Mouse (Mus musculus): ENCODE results near the gene Fam222a. TPM values are rescaled to one million over a fixed set of nuclear protein-coding genes. Genes with fewer than 3 reads are reported as not detected.
A peak's percentile ranks its signal among the peaks of the same experiment; 100 is the strongest.

The Fam222a gene
- total RNA-seq, 1 experiment from 2014 or later, result 0.20 TPM

DNA sequence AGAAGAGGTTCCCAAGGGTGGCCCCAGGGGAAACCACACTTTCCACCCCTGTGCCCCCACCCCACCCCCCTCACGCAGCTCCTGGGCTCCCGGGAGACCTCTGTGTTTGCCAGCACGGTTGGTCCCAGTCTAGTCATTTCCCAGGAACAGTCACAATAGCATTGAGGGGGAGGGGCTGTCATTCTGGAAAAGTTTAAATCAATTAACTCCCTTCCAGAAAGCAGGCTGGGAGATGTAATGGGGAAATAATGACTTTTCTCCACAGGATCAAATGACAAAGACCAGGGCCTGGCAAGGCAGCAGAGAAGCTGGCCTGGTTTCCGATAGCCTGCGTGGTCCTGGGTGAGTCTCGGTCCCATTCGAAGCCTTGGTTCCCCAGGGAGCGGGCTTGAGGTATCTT, 14.1 kb upstream of the Fam222a start:
- ATAC-seq (replicated peaks in 1 of 2; ENCODE audit: insufficient read depth in 1 of 2, low FRiP score in 2 of 2, low TSS enrichment in 1 of 2, low read depth in 1 of 2, poor library complexity in 2 of 2, severe bottlenecking in 2 of 2), result no peak

DNA sequence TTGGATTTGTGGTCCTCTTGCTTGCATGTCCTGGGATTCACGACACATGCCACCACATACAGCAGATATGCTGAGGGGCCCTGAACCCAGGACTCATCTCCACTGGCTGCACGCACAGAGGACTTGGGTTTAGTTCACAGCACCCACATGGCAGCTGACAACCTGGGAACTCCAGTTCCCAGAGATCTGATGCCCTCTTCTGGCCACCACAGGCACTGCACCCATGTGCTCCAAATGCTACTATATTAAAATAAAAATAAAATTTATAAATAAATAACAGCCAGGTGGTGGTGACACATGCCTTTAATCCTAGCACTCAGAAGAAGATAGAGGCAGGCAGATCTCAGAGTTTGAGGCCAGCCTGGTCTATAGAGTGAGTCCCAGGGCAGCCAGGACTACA, 12.4 kb upstream of the Fam222a start:
- no peak for ATAC-seq (replicated peaks in 1 of 2; ENCODE audit: insufficient read depth in 1 of 2, low FRiP score in 2 of 2, low TSS enrichment in 1 of 2, low read depth in 1 of 2, poor library complexity in 2 of 2, severe bottlenecking in 2 of 2)

DNA sequence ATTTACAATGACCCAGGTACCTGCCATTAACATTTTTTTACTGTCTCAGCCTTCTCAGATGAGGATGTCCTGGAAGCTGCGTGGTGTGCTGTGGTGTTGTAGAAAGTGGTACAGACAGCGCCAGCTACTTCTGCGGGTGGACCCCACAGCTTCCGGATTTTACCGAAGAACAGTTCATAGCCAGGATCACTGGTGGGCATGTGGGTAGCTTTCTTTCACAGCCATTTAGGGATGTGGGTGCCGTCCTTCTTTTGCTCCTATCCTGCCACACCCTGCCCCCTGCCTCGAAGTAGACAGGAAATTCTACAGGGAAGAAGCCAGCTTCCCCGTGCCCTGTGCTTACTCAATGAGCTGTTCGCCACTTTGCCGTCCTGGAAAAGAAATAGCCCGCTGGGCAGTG, 11.7 kb upstream of the Fam222a start:
- ATAC-seq (replicated peaks in 1 of 2; ENCODE audit: insufficient read depth in 1 of 2, low FRiP score in 2 of 2, low TSS enrichment in 1 of 2, low read depth in 1 of 2, poor library complexity in 2 of 2, severe bottlenecking in 2 of 2), result 0 out of 4 replicates have a peak, but pooled peaks of 1 of the 2 experiments have one; percentile 37

DNA sequence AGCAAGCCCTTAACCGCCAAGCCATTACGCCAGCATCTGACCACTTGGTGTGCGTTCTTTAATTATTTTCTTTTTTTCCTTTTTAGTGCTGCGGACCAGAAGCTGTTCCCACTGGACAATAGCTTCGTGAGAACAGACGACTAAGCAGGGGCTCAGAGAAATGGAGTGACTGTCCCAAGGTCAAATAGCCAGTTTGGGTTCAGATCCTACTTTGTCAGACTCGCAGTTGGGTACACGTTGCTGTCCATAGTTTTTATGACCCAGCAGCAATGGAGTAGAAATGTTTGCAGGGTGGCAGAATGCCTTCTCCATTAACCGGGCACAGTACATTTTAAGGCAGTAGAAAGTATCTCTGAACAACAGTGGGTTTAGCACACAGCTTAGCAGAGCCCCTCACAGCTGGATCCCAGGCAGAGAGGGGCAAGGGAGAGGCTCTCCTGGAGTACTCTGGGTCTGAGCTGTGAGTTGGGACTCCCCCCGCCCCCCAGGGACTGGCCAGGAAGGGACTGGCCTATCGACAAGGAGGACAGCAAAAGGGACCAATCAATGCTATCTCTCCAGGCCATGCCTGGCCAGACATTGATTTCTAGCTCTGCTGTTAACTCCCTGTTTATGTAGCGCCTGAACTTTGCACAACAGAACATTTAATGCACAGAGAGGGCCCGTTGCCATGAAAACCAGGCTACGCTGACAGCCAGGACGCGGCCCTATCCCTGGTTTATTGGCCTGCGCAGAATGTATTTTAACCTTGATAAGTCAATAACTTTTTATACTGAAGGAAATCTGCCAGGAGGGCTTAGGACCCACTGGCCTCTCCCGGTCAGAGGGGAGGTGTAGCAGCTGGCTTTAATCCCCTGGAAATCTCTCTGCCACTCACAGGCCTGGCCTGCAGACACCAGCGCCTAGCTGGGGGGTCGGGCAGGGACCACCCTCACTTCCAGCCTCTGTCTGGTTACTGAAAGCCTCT, 9.8 kb upstream of the Fam222a start:
- ATAC-seq (replicated peaks in 1 of 2; ENCODE audit: insufficient read depth in 1 of 2, low FRiP score in 2 of 2, low TSS enrichment in 1 of 2, low read depth in 1 of 2, poor library complexity in 2 of 2, severe bottlenecking in 2 of 2), result no peak

DNA sequence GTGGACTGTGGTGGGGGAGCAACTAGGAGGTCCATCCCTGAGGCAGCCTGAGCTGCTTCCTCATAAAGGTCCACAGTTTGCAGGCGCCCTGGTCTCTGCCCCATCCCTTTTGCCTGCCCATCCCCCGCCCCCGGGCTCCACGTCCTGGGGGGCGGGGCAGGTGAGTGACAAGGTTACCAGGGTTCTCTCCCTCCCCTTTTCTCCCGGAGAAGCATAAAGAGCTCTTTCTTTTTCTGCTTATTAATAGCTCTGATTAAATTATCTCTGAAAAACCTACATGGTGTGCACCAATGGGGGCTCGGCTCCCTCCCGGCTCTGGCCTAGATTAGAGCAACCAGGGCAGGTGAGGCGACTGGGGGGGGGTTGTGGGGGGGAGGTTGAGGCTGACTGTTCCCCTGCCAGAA, 7.3 kb upstream of the Fam222a start:
- ATAC-seq (replicated peaks in 1 of 2; ENCODE audit: insufficient read depth in 1 of 2, low FRiP score in 2 of 2, low TSS enrichment in 1 of 2, low read depth in 1 of 2, poor library complexity in 2 of 2, severe bottlenecking in 2 of 2), result 0 out of 4 replicates have a peak, but pooled peaks of 1 of the 2 experiments have one; percentile 17

DNA sequence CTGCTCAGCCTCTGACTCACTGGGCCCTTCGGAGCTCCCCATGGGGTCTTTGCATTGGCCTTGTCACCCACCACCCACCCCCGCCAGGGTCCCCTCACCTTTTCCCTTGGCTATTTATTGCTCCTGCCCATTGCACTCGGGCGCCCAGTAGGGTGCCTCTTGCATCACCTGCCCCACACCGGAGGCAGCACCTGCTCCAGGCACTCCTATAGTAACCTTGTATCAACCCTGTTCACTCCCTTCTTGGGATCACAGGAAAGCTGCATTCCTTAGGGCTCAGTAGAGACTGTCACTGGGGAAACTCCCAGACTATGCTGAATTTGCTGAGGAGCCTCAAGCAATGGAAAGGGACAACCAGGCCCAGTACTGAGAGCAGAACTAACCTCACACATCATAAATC, 6.9 kb upstream of the Fam222a start:
- ATAC-seq (replicated peaks in 1 of 2; ENCODE audit: insufficient read depth in 1 of 2, low FRiP score in 2 of 2, low TSS enrichment in 1 of 2, low read depth in 1 of 2, poor library complexity in 2 of 2, severe bottlenecking in 2 of 2), result no peak

DNA sequence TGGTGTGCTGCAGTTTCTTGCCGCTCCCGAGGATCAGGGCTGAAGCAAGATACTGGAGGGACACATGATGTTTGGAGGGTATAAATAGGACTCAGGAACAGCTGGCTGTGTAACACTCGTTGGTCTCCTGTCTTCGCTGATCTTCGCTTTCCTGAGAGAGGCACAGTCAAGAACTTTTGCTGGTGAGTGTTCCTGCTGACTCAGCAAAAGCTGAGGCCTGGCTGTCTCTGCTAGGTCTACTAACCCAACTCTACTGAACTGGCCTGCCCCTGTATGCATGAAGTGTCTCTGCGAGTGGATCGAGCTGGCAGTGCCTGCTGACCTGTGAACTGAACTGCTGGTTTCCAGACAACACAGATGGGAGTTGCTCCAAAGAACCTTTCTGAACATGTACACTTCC, 3.8 kb upstream of the Fam222a start:
- no peak for ATAC-seq (replicated peaks in 1 of 2; ENCODE audit: insufficient read depth in 1 of 2, low FRiP score in 2 of 2, low TSS enrichment in 1 of 2, low read depth in 1 of 2, poor library complexity in 2 of 2, severe bottlenecking in 2 of 2)

DNA sequence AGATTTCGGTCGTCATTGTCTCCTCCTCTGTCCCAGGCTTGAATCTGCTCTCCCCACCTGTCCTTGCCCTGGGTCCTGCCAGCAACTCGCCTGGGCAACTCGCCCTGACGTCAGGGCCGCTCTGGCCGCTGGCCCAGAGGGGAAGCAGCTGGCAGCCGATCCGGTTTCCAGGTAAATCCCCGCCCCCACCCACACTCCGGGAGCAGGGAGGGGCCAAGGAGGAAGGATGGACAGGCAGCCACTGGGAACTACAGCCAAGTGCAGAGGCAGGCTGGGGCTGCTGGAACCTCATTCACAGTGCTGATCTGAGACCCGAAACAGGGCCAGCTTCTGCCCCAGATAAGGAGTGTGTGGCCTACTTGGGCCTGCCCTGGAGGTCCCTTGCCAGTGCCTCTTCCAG, 2.5 kb upstream of the Fam222a start:
- peak; percentile 7 to 8; a peak in 1 of 4 replicates for ATAC-seq (replicated peaks in 1 of 2; ENCODE audit: insufficient read depth in 1 of 2, low FRiP score in 2 of 2, low TSS enrichment in 1 of 2, low read depth in 1 of 2, poor library complexity in 2 of 2, severe bottlenecking in 2 of 2)

DNA sequence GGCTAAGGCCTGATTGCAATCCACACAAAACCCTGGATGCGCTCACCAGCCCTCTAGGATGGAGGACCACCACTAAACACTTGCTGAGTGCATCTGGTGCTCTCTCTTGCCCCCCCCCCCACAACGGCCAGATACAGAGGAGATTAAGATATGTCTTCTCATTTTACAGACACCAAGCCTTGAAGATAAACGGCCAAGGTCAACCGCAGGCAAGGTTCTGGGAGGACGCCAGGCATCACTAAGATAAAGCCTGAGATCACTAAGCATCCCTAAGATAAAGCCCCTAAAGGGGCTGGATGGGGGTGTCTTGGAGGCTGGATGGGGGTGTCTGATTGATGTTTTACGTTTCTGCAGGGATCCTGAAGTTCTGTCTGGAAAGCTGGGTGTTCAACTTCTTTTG, 2.1 kb upstream of the Fam222a start:
- no peak for ATAC-seq (replicated peaks in 1 of 2; ENCODE audit: insufficient read depth in 1 of 2, low FRiP score in 2 of 2, low TSS enrichment in 1 of 2, low read depth in 1 of 2, poor library complexity in 2 of 2, severe bottlenecking in 2 of 2)

DNA sequence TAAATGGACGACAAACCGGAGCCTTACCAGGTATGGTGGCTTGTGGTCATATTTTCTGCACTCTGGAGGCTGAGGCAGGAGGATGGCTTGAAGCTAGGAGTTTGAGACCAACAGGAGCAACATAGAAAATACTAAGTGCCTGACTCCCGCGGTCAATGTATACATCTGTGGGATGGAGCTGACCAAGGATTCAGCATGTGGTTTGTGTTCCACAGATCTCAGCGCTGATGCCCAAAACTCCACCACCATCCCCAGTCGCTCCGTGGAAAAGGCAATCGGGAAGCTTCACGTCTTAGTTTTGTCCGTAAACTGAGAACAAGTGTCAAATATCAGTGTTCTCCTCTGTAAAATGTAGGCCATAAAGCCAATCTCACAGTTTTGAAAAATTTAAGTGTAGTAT, 1.4 kb upstream of the Fam222a start:
- ATAC-seq (replicated peaks in 1 of 2; ENCODE audit: insufficient read depth in 1 of 2, low FRiP score in 2 of 2, low TSS enrichment in 1 of 2, low read depth in 1 of 2, poor library complexity in 2 of 2, severe bottlenecking in 2 of 2), result no peak

DNA sequence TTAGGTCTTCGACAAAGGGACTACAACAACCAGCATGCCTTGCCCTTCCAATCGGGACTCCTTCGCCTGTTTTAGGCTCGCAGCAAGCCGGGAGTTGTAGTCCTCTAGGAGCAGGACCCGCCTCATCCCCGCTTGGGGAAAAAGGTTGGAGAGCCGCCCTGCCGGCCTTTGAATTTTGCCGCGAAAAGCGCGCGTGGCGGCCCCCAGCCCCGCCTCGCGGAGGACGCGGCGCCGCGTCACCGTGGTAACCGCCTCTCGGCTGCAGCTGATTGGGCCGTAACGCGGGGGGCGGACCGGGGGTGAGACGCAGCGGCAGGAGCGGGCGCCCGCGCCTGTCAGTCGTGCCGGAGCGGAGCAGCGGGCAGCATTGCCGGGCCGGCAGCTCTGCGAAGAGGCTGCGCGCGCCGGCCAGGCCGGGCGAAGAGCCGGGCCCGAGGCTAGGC, 720 bp upstream of the Fam222a start:
- ATAC-seq (replicated peaks in 1 of 2; ENCODE audit: insufficient read depth in 1 of 2, low FRiP score in 2 of 2, low TSS enrichment in 1 of 2, low read depth in 1 of 2, poor library complexity in 2 of 2, severe bottlenecking in 2 of 2), result peak; percentile 77 to 85

DNA sequence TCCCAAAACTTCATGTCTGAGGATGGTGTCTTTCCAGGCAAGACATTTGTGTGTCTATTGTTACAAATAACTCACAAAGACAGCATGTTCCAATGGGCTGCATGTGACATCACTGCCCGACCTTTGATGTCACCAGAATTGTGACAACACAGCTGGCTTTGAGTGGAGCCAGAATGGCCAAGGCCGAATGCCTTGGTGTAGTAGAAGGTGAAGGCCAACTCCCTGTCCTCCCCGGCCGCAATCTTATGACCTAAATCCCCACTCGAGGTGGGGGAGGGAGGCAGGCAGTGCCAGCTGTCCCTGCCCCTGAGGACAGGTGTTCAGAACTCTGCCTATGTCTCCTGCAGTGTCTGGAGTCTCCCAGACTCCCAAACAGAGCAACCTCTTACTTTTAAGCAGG, 1.0 kb downstream of the Fam222a start:
- no peak for ATAC-seq (replicated peaks in 1 of 2; ENCODE audit: insufficient read depth in 1 of 2, low FRiP score in 2 of 2, low TSS enrichment in 1 of 2, low read depth in 1 of 2, poor library complexity in 2 of 2, severe bottlenecking in 2 of 2)

DNA sequence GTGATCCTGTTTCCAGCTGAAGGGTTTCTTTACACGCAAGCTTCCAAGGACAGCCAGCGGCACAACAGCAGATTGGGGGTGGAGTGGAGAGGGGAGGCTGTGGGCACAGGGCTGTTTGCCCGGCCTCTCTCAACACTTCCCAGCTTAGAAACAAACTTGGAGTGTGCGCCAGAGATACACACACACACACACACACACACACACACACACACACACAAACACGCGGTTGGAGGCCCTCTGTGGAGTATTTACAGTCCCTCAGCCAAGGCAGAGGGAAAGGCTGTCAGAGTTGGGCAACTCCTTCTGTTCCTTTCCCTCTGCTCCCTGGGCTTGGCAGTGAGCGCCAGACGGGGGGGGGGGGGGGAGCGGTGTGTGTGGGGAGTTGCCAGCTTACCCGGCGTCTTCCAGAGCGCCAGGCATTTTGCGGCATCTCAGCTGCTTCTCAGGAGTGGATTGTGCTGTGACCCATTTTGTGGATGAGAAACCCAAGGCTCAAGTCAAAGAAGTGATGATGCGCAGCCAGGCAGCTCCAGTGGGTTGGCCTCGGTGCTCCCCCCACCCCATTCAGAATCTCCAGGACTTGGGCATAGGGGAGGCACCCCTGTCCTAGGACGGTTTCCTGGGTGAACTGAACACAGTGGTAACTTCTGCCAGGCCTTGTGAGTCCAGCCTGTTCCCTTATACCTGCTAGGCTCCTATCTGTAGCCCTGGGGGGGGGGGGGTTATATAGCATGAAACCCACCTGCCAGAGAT, 2.3 kb downstream of the Fam222a start:
- ATAC-seq (replicated peaks in 1 of 2; ENCODE audit: insufficient read depth in 1 of 2, low FRiP score in 2 of 2, low TSS enrichment in 1 of 2, low read depth in 1 of 2, poor library complexity in 2 of 2, severe bottlenecking in 2 of 2), result no peak

DNA sequence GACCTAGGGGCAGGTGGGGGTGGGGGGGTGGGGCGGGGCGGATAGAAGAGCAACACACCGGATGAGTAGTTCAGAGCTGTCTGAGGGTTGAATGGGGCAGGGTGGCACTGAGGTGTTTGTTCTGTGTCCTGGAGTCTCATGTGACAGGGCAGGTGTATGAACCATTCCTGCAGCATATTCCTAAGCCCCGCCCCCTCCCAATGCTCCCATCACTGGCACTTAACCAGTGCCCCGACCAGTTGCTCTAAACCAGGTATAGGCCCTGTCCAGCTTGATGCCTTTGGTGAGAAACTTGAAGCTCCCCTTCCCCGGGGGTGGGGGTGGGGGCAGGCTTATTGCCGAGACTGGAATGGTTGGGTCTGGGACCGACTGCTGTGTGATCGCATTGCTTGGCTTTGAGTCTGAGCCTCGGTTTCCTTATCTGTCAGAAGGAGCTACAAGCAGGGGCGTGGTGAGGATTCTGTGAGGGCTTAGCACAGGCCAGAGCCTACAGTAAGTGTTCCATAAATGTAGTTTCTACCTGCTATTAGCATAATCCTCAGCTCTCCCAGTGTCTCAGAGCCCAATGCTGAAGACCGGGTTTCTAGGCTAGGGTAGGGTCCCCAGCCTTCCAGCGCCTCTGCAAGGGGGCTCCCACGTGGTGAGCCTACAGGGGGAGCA, 3.1 kb downstream of the Fam222a start:
- no peak for ATAC-seq (replicated peaks in 1 of 2; ENCODE audit: insufficient read depth in 1 of 2, low FRiP score in 2 of 2, low TSS enrichment in 1 of 2, low read depth in 1 of 2, poor library complexity in 2 of 2, severe bottlenecking in 2 of 2)

DNA sequence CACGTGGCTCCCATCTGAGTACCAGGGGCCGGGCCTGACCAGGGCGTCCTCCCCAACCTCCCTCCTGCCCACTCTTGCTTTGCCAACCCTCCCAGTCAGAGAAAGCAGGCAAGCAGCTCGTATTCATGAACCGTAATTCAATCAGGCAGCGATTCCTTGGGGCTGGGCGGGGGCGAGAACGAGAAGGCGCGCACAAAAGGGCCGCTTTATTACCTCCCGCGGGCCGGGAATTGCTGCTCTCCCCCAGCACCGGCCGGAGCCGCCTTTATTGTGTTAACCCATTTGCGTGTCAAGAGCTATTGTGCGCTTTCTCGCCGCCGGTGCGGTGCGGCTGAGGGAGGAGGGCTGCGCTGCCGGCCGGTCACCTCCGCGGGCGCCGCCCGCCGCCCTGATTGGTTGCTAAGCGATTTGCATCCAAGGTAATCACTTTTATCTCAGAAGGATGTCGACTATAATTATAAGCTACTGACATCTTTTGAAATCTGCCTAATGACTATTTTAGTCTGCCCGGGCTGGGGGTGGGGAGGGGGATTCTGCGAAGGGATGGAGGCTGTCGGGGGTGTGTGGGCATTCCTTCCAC, 3.7 kb downstream of the Fam222a start:
- ATAC-seq (replicated peaks in 1 of 2; ENCODE audit: insufficient read depth in 1 of 2, low FRiP score in 2 of 2, low TSS enrichment in 1 of 2, low read depth in 1 of 2, poor library complexity in 2 of 2, severe bottlenecking in 2 of 2), result no peak

DNA sequence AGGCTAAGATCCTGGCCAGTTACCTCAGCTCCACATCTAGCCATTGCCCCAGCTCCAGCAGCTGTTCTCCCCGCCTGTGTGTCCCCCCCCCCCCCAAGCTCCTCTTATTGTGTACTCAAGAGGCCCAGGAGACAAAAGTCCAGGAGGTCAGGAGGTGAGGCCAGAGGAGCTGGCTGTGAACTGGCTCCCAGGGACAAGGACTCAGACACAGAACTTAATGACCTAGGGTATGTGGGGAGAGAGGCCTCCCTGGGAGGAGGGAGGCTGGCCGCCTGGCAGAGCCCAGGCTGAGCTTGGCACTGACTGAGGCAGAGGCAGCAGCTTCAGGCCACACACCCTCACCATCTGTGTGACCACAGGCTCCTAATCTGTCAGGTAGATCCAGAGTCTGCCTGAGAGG, 5.2 kb downstream of the Fam222a start:
- no peak for ATAC-seq (replicated peaks in 1 of 2; ENCODE audit: insufficient read depth in 1 of 2, low FRiP score in 2 of 2, low TSS enrichment in 1 of 2, low read depth in 1 of 2, poor library complexity in 2 of 2, severe bottlenecking in 2 of 2)

DNA sequence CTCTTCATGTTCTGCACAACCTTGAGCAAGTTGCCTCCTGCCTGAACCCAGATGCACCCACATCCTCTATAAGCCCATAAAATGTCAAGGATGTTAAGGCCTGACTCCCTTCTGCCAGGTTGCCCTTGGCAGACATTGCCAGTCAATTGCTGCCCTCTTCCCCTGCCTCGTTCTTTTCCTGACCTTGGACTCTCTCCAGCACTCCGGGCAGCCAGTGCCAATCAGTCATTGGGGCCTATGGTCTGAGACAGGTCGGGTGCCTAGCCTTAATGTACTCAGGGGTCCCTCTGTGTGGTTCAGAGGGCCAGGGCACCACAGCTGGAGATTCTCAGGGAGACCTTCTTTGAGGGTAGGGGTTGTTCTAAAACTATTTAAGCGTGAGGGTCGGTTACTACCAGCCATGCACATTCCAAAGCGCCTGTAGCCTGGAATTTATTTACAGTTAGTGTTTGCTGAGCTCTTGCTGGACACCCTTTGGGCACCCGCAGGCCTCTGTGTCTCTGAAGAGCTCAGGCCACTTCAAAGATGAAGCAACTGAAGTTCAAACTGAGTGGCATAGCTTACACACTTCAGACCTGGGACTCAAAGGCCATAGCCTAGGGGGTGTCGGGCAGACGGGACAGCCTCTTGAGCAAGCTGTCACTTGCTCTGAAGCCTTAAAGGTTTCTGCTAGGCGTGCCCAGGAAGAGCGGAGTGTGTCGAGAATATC, 6.3 kb downstream of the Fam222a start:
- ATAC-seq (replicated peaks in 1 of 2; ENCODE audit: insufficient read depth in 1 of 2, low FRiP score in 2 of 2, low TSS enrichment in 1 of 2, low read depth in 1 of 2, poor library complexity in 2 of 2, severe bottlenecking in 2 of 2), result no peak
